Mouse (Mus musculus) colon, adult 2 months (tissue): ENCODE data around the gene Gm21854. TPM values are rescaled to one million over a fixed set of nuclear protein-coding genes. Genes with fewer than 3 reads are reported as not detected.

Source experiments
- polyA plus RNA-seq: library from polyadenylated mRNA; depleted of rRNA; stranded (reverse); fragments of >200 nt; gene quantifications from 2 replicates; pipeline ENCODE4 v1.2.3, GENCODE M21; 2012; rRNA removed

The Gm21854 gene
- not detected in 2 replicates for polyA plus RNA-seq

GRCm38 (mm10) chrY:5656686-5657085 lies at the start of gene Gm21854:
TSS of gene Gm21854 (plus strand) at chrY:5656986.

Other genes starting within 250 kb of the Gm21854 start
- gene Gm20914, start 69.0 kb downstream of the Gm21854 start, polyA plus RNA-seq: not detected in 2 replicates
- gene Gm28171, start 136.4 kb downstream of the Gm21854 start, polyA plus RNA-seq: not detected in 2 replicates